Mouse (Mus musculus): ENCODE results near the gene Umad1. TPM values are rescaled to one million over a fixed set of nuclear protein-coding genes. Genes with fewer than 3 reads are reported as not detected.

Umad1 gene
- polyA plus RNA-seq, 1 experiment from 2014 or later: 31.2 TPM

GRCm38 (mm10) chr6:8495109-8495826, 236.2 kb downstream of the Umad1 start:
- H3K36me3 ChIP-seq: no peaks in the 10 kb centered on the region
- no peak overlapping the region for H3K9ac ChIP-seq
- H3K4me2 ChIP-seq (replicated peaks): no peak overlapping the region
- WGBS: 86% methylated on average over 5 of the region's 5 CpGs
- H3K4me3 ChIP-seq: no peak overlapping the region
- no peaks in the 10 kb centered on the region for H3K9me3 ChIP-seq (replicated peaks)
- H3K4me1 ChIP-seq: no peaks in the 10 kb centered on the region
- H3K27ac ChIP-seq: no peak overlapping the region
- no peak for ATAC-seq (ENCODE audit: low FRiP score)
- H3K27me3 ChIP-seq: no peaks in the 10 kb centered on the region

GRCm38 (mm10) chr6:8495827-8496222, 236.7 kb downstream of the Umad1 start:
- no peaks in the 10 kb centered on the region for H3K9me3 ChIP-seq (replicated peaks)
- H3K4me1 ChIP-seq: no peaks in the 10 kb centered on the region
- no peak overlapping the region for H3K4me2 ChIP-seq (replicated peaks)
- no peak for ATAC-seq (ENCODE audit: low FRiP score)
- no peaks in the 10 kb centered on the region for H3K36me3 ChIP-seq
- H3K4me3 ChIP-seq: no peak overlapping the region
- no peak overlapping the region for H3K9ac ChIP-seq
- no peaks in the 10 kb centered on the region for H3K27me3 ChIP-seq
- WGBS: 84% methylated on average over 4 of the region's 4 CpGs
- H3K27ac ChIP-seq: no peak overlapping the region

GRCm38 (mm10) chr6:8497234-8497867, 238.3 kb downstream of the Umad1 start:
- H3K9ac ChIP-seq: no peak overlapping the region
- ATAC-seq (ENCODE audit: low FRiP score): no peak
- 75% methylated on average over 6 of the region's 6 CpGs for WGBS
- no peak overlapping the region for H3K4me3 ChIP-seq
- no peaks in the 10 kb centered on the region for H3K9me3 ChIP-seq (replicated peaks)
- no peak overlapping the region for H3K4me2 ChIP-seq (replicated peaks)
- H3K4me1 ChIP-seq: no peaks in the 10 kb centered on the region
- no peaks in the 10 kb centered on the region for H3K27me3 ChIP-seq
- no peak overlapping the region for H3K27ac ChIP-seq
- H3K36me3 ChIP-seq: no peaks in the 10 kb centered on the region

- no peaks in the 10 kb centered on the region for H3K36me3 ChIP-seq
- no peaks in the 10 kb centered on the region for H3K4me1 ChIP-seq
- no peak overlapping the region for H3K9ac ChIP-seq
- H3K9me3 ChIP-seq (replicated peaks): no peaks in the 10 kb centered on the region
- ATAC-seq (ENCODE audit: low FRiP score): no peak
- 78% methylated on average over 6 of the region's 6 CpGs for WGBS
- H3K4me3 ChIP-seq: no peak overlapping the region
- no peak overlapping the region for H3K4me2 ChIP-seq (replicated peaks)
- H3K27ac ChIP-seq: no peak overlapping the region
- H3K27me3 ChIP-seq: no peaks in the 10 kb centered on the region
These were observed 238.8 kb downstream of the Umad1 start for GRCm38 (mm10) chr6:8497868-8498257.

GRCm38 (mm10) chr6:8498961-8499360, 239.9 kb downstream of the Umad1 start:
- Histone ChIP-seq H3K36me3 (no peaks in the 10 kb centered on the region), H3K4me1 (no peaks in the 10 kb centered on the region), H3K27ac (no peak overlapping the region), H3K27me3 (no peaks in the 10 kb centered on the region), H3K9ac (no peak overlapping the region), H3K4me2 (replicated peaks) (no peak overlapping the region), H3K4me3 (no peak overlapping the region), H3K9me3 (replicated peaks) (no peaks in the 10 kb centered on the region)
- ATAC-seq (ENCODE audit: low FRiP score): no peak
- 91% methylated on average over 3 of the region's 3 CpGs for WGBS

GRCm38 (mm10) chr6:8503953-8504352, 244.9 kb downstream of the Umad1 start:
- H3K9me3 ChIP-seq (replicated peaks): no peaks in the 10 kb centered on the region
- no peaks in the 10 kb centered on the region; the same call in 1 of the 2 replicates for H3K4me1 ChIP-seq
- ATAC-seq (ENCODE audit: low FRiP score): no peak
- no peak overlapping the region for H3K4me3 ChIP-seq
- H3K27me3 ChIP-seq: no peaks in the 10 kb centered on the region
- no peak overlapping the region for H3K27ac ChIP-seq
- 42% methylated on average over 3 of the region's 3 CpGs for WGBS
- no peak overlapping the region for H3K9ac ChIP-seq
- no peak overlapping the region for H3K4me2 ChIP-seq (replicated peaks)
- no peaks in the 10 kb centered on the region for H3K36me3 ChIP-seq

GRCm38 (mm10) chr6:8504521-8505228, 245.6 kb downstream of the Umad1 start:
- Histone ChIP-seq H3K4me1 (no peaks in the 10 kb centered on the region; the same call in 1 of the 2 replicates), H3K9ac (no peak overlapping the region), H3K9me3 (replicated peaks) (no peaks in the 10 kb centered on the region), H3K4me2 (replicated peaks) (no peak overlapping the region), H3K4me3 (no peak overlapping the region), H3K27ac (no peak overlapping the region), H3K36me3 (no peaks in the 10 kb centered on the region), H3K27me3 (no peaks in the 10 kb centered on the region)
- 85% methylated on average over 6 of the region's 6 CpGs for WGBS
- ATAC-seq (ENCODE audit: low FRiP score): no peak

GRCm38 (mm10) chr6:8506631-8507030, 247.5 kb downstream of the Umad1 start:
- H3K4me2 ChIP-seq (replicated peaks): no peak overlapping the region
- no peaks in the 10 kb centered on the region for H3K27me3 ChIP-seq
- no peak overlapping the region for H3K9ac ChIP-seq
- H3K9me3 ChIP-seq (replicated peaks): no peaks in the 10 kb centered on the region
- no peak overlapping the region for H3K27ac ChIP-seq
- peaks cover 7% of the 10 kb centered on the region for H3K4me1 ChIP-seq
- no peaks in the 10 kb centered on the region for H3K36me3 ChIP-seq
- H3K4me3 ChIP-seq: no peak overlapping the region
- no peak for ATAC-seq (ENCODE audit: low FRiP score)

Other genes with a start within 250 kb of the Umad1 start
- 0.22 and 0.30 TPM in 2 replicates for gene Col28a1, start 66.7 kb upstream of the Umad1 start, polyA plus RNA-seq (2016; fragmentation: Nextera tagmentation; extraction: Ambion mirVana)
- gene Mios, start 50.1 kb upstream of the Umad1 start, polyA plus RNA-seq (2016; fragmentation: Nextera tagmentation; extraction: Ambion mirVana): 26.5 and 30.2 TPM in 2 replicates
- gene Rpa3, start 115 bp upstream of the Umad1 start, polyA plus RNA-seq (2016; fragmentation: Nextera tagmentation; extraction: Ambion mirVana): 127 and 132 TPM in 2 replicates
- 13.9 and 14.6 TPM in 2 replicates for gene Gm45062, start 162 bp downstream of the Umad1 start, polyA plus RNA-seq (2016; fragmentation: Nextera tagmentation; extraction: Ambion mirVana)